Mouse (Mus musculus): ENCODE results near the gene Ptcd2. TPM values are rescaled to one million over a fixed set of nuclear protein-coding genes. Genes with fewer than 3 reads are reported as not detected.
"Not testable (repeated sequence)": the region's sequence is repeated elsewhere in the genome, so short reads cannot be mapped to it uniquely, and the experiment has no call there.

Gene Ptcd2
- total RNA-seq, 2 experiments from 2014 or later = 24.7 to 25.2 TPM

DNA sequence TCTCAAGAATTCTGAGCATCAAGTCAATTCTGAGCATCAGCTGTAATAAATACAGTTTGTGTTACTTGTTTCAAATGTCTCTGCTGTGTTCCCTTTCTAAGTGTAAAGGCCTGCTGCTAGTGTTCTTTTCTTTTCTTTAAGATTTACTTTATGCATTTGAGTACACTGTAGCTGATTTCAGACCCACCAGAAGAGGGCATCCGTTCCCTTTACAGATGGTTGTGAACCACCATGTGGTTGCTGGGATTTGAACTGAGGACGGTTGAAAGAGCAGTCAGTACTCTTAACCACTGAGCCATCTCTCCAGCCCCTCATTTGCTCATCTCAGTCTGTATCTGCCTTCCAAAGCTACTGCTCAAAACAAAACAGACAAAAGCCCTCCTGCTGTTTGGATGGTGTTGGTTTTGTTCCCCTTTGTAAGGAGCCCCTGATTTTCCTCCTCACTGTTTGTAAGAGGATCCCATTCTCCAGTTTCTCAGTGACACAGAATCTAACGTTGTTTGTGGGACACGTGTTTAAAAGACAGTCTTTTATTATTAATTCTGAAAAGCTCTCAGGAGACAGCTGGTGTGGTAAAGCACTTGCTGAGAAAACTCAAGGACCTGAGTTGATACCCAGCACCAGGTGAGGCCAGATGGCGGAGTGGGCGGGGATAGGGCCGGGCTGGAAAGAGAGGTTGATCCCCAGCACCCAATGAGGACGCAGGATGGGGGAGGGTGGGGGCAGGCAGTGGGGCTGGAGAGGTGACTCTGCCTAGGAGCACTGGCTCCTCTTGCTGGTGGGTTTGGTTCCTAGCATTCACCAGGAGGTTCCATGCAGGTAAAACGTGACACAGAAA, 12.1 kb upstream of the Ptcd2 start:
- no peak for DNase-seq (ENCODE audit: low spot score)

DNA sequence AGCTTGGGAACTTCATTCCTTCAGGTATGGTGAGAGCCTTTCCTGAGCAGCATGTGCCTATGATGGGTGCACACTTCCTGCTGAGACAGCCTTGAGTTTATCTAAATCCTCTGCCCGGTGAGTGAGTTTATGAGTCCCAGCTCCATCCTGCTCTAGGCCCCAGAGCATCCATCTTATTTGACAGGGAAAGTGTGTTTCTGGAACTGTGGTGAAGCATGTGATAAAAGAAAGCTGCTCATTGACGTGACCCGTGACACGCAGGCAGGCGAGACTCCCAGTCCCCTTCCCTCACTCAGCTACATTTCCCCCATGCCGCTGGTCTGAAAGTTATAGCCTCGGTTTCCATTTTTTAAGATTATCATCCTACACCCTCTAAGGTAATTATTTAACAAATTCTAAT, 11.4 kb upstream of the Ptcd2 start:
- no peak for DNase-seq (ENCODE audit: low spot score)

DNA sequence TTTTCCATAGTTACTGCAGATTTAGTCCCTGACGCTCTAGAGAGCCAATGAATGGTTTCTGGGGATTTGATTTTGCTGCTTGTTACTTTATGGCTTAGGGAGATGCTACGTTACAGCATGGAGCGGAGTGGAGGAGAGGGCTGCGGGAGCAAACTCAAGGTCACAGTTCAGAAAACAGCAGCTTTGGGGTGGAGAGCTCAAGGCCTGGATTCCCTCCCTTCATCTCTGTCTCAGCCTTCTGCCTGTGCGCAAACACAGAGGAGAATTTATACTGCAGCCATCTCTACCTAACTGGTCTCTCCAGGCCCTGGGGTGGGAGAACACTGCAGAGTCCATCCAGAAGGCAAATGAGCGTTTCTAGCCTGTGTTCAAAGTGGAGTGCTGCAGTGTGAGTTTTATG, 10.6 kb upstream of the Ptcd2 start:
- DNase-seq (ENCODE audit: low spot score) = no peak

DNA sequence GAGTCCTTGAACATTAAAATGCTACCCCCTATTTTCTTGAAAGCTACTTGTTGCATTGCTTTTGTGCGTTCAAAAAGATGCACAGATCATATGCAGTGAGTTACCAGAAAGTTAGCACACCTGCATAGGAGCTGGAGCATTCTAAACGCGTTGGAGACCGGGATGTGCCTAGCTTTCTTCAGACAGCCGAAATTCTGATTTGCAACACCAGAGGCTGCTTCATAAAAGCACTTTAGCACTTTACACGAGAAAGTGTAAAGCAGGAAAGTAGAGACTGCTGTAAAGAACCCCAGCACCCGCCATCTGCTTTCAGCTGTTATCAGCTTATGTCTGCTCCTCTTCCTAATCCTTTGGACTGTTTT, 9.0 kb upstream of the Ptcd2 start:
- no peak for DNase-seq (ENCODE audit: low spot score)

DNA sequence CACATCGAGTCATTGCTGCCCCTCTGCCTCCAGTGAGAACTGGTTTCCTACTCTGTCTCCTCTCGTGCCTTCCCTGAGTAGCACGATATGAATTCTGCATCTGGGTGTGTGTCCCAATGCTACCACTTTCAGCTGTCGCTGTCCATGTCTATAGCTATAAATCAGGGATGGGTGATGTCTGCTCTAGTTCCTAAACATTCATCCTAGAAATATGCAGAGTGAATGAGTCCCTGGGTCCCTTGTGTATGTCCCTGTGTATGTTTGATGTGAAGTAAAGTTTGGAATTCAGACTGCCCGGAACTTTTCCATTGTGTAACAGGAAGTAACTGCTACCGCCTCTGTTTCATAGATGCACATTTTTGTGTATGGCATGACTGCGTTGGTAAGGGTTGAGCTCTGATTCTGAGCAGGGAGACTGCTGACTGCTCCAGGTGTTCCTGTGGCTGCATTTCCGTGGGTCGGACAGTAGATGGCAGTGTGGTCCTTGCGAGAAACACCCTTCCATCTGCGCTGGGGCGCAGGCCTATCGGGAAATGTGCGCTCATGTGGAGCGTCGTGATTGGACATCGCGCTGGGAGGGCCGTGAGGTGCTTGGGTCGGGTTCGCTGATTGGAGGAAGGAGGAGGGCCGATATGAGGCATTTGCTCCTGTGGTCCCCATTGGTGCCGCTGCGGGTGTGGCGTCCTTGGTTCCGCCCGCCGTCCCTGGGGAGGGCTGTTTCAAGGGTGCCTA, 8.4 kb upstream of the Ptcd2 start:
- DNase-seq (ENCODE audit: low spot score) = peak; percentile 96

DNA sequence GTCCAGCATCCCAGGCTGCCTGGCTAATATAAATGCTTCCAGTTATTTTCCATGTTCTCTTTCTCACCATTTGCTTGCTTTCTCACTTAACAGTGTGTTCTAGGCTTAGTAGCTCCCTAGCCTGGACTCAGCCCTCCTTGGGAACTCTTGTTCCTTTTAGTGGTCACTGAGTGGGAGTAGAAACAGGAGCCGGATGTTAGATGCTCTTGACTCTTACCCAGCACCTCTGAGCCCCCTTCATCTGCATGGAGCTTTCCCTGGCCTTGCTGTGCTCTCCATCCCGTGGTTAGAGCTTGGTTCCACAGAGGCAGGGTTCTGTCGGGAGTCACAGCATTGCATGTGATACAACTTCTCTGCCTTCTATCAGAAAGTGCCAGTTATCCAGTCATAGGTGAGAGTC, 7.1 kb upstream of the Ptcd2 start:
- no peak for DNase-seq (ENCODE audit: low spot score)

DNA sequence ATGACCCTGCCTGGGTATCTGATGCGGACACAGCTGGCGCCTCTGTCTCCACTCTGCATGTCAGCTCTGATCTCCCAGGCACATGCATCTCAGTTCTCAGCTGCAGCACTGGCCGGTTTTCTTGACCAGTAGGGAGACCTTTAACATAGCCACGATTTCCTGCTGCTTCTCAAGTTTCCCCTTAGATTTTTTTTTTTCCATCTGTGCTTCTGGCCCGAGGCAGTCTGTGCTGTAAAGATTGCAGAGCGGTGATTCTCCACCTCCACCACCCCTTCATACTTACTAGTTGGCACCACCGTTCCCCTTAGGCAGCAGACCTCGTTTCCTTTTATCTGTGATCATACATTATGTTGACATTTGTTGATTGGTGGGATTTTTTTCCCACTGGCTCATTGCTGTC, 6.7 kb upstream of the Ptcd2 start:
- DNase-seq (ENCODE audit: low spot score) = no peak

DNA sequence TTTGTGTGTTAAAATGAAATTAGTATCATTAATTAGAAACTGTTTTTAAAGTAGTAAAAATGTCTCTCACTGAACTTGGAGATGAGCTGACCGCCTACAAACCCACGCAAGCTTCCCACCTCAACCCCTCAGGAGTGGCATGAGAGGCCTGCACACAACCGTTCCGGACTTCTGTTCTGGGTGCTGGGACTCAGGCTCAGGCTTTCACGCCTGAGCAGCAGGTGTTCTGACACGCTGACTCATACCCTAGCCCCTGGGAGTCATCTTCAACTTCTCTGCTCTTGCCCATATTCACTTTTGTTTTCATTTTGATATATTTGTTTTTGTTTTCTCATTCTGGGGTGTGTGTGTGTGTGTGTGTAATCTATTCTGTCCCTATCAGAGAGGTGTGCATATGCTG, 5.5 kb upstream of the Ptcd2 start:
- DNase-seq (ENCODE audit: low spot score) = no peak

DNA sequence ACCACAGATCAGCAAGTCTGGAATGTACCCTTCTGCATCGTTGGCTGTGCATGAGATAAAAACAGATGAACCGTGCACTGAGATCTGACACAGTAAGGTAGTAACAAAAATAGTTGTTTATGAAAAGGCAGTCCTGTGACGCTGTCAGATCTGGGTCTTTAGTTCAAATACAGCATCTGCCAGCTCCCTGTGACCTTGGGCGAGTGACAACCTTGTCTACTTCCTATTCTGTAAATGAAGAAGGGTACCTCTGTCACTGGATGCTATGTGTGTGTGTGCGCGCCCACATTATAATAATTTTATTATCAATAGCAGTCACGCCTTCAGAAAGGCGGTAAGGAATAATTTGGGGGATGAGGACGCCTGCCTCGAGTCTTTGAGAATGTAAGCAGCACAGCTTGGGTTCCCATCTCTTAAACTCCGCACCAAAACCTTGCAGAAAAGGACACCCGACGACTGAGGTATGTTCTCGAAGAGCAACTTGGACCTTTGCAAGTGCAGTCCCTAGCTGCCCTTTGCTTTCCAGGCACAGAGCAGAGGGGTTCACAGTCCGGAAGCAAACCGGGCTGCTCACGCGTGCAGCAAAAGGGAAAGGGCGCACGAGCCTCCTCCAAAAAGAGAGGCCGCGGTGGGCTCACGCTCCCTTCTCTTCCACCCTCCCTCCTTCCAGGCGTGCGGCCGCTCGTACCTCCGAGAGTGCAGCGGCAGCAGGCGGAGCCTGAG, 468 bp downstream of the Ptcd2 start:
- DNase-seq (ENCODE audit: low spot score) = no peak

DNA sequence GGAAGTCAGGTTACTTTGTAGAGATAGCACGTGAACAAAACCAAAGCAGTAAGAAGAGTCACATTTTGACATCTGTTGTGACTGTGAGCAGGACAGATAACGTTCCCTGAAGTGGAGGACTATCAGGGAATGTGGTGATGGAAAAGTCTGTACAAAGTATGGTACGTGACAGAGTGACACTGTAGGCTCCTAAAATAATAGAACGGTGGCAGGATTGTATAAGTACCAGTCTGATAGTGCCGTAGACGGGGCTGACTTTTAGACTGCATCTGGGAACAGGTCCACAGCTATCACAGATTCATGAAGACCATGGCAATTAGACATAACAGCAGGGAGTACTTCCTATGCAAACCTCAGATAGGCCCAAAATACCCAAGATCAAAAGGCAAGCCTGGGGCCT, 3.0 kb downstream of the Ptcd2 start:
- DNase-seq (ENCODE audit: low spot score) = no peak

DNA sequence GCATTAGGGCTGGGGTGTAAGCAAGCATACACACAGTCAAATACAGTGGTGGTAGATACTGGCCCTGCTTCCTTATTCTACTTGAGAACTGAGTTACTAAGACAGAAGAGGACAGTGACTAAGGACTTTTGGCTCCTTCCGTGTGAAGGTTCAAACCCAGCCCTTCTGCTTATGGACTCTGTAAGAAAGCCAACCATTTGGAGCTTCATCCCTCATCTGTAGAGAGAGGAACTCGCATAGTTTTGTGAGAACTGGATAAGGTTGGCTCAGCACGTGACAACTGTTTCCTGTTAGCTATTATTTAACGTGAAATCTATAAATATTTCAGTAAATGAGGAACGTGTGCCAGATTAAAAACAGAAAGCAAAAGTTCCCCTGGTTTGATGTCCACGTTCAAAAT, 7.0 kb downstream of the Ptcd2 start:
- no peak for DNase-seq (ENCODE audit: low spot score)

DNA sequence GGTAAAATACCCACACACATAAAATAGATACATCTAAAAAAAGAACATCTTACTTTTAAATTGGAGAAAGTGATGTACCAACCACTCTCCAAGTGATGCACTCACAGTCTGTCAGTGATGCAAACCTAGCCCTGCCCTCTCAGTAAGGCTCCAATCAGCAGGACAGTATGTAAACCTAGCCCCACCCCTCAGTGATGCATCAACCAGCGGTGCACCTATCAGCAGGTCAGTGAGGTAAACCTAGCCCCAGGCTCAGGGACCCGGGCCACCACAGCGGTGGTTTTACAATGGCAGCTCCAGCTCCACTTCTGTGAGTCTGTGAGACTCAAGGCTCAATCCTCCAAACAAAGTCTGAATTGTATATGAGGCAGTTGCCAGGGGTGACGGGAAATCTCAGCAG, 13.2 kb downstream of the Ptcd2 start:
- no peak for DNase-seq (ENCODE audit: low spot score)

DNA sequence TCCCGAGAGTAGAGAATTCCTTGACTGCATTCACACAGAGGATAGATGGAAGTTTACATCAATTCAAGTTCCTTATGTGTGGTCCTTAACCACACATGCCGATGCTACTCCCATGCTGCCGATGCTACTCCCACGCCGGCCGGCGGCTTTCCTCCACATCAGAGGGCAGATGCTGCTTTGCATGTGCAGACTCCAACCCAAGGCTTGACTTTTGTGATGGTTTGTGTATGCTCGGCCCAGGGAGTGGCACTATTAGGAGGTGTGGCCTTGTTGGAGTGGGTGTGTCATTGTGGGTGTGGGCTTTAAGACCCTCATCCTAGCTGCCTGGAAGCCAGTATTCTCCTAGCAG, 20.2 kb downstream of the Ptcd2 start:
- not testable (repeated sequence) for DNase-seq (ENCODE audit: low spot score)

DNA sequence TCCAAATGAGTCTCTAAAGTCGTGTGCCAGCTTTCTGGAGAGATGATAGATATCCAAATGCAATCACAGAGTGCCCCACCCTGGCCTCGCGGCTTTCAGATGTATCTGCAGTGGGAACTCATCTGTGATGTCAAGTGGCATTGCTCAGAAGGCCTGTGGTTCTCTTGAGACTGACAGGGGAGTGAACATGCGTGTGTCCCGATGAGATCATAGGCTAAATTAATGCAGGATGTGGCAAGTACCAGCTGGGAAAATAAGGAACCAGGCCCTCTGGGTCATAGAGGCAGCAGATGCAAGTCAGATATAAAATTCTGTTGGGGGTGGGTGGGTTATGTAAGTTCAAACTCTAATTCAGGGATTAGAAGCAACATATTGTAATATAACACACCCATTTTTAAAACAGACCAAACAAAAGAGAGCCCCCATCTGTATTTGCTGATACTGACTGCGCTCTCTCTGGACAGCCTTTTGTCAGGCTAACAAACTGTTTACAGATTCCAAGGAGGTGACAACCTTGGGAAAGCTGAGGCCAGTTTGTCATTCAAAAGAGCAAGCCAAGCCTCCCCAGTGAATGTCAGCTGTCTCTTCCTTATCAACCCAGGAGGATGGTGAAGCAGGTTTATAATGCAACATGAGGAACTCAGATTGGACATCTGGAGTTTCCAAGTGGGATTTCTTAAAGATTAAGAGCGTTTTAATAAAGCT, 20.7 kb downstream of the Ptcd2 start:
- DNase-seq (ENCODE audit: low spot score) = peak; percentile 61

DNA sequence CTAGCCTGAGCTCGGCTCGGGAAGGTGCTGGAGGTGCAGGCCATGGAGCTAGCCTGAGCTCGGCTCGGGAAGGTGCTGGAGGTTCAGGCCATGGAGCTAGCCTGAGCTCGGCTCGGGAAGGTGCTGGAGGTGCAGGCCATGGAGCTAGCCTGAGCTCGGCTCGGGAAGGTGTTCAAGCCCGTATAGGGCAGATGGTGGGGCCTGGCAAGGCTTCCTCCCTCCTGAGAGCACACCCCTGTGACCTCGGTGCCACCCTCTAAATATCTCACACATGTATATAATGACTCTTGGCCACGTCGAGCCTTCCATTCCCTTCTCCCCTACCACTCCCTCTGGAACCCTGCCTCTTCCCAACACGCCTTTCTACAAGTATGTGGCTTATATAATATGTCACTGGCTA, 21.6 kb downstream of the Ptcd2 start:
- not testable (repeated sequence) for DNase-seq (ENCODE audit: low spot score)

DNA sequence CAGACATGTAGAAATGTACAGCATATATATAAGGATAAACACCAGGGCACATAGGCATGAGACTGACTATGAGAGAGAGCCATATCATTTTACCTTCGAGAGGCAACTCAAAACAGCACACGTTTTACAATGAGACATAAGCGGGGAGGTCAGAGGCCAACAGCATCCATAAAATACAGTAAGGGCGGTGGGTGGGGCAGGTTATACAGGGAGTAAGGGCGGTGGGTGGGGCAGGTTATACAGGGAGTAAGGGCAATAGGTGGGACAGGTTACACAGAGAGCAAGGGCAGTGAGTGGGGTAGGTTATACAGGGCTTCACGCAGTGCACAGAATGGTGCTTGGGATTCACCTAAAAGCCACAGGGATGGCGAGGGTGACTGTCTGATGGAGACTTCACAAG, 24.1 kb downstream of the Ptcd2 start:
- DNase-seq (ENCODE audit: low spot score) = no peak

DNA sequence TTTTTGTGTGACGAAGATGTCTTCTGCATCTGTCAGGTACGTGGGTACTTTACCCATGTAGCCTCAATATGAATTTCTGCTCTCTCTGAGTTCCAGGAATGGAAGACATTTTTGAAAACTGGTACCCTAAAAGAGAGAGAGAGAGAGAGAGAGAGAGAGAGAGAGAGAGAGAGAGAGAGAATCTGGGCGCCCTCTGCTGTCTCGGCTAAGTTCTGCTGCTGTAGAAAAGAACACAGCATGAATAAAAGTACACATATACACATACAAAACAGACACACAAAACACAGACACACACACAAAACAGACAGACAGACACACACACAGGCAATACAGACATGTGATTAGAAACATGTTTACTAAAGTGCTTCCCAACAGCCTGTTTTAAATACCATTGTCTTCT, 27.4 kb downstream of the Ptcd2 start:
- peak; percentile 61 for DNase-seq (ENCODE audit: low spot score)

DNA sequence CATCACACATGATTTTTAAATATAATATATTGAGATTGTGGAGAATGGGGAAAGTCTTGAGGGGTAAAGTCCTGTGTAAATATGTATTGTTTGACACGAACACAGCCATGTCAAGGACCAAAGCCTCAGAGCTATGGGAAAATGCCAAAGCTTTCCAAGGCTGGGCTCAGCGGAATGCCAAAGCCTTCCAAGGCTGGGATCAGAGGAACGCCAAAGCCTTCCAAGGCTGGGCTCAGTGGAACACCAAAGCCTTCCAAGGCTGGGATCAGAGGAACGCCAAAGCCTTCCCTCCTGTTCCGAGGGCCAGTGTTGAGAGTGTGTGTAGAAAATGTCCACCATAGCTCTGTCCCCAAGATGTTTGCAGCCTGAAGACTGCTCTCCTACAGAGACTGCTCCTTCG, 28.1 kb downstream of the Ptcd2 start:
- no peak for DNase-seq (ENCODE audit: low spot score)

DNA sequence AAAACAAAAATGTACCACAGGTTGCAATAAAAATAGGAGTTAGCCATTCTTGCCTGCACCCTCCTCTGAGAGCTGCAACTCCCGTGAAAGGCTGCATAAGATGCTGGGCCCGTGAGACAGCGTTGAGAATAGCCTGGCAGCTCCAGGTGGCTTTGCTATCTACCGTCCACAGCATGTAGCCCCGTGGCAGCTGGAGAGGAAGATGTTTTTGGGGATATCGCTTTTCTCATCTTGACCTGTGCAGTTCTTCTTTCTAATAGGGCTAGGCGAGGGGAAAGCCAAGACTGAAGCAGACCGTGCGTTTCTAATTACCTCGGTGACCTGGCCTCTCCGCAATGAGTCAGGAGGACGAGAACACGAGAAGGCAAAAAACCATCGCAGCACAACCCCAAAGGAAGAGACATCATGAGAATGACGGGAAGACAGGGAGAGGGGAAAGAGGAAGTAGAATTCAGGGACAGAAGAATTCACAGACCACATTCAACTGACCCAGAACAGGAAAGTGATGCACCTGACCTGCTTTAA, 29.8 kb downstream of the Ptcd2 start:
- peak; percentile 22 for DNase-seq (ENCODE audit: low spot score)

DNA sequence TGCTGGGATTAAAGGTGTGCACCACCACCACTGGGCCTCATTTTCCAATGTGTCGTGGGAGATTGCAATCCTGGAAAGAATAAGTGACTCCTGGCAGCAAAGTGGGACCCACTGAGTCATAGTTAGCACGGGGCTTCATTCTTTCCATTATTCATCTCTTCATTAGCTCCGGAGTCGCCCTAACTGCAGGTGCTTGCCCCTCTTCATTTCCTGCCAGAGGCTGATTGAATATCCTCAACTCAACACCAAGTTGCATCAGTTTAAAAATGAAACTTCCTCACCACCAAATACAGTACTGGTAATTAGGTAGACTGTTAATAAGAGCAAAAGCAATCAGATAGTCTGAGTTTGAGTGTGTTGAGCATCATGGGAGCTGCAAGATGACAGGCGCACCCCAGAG, 30.4 kb downstream of the Ptcd2 start:
- no peak for DNase-seq (ENCODE audit: low spot score)

DNA sequence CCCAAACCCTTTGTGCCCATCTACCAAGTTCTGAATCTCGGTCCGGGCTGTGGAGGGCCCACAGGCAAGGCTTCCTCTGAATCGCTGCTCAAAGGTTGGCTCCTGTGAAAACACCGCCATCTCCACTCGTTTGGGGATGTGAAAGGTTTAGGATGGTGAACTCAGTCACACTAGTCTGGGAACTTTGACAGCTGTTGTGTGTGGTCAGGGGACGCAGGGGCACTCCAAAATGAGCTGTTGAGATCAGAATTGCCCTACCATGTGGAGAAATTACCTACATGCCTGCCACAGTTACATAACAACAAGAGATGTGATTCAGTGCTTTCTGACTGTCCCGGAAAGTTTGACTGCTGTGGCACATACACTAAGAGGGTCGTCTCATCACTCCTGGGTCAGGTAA, 36.1 kb downstream of the Ptcd2 start:
- no peak for DNase-seq (ENCODE audit: low spot score)

DNA sequence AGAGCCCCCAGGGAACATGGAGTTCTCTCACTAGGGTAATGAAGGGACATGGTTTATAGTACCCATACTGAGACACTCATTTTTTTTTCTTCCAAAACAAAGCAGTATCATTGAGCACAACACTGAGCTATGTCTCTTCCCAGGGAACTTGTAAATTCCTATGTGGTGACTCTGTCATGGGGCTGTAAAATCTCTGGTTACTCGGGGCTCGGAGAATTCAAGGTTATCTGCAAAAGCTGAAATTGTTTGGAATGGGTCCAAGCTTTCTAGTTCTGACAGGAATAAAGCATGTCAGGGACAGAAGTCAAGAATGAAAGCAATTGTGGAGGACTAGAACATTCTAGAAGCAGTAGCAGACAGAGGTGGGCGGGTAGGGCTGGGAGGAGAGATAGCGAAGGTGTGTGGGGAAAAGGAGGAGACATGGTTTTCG, 36.6 kb downstream of the Ptcd2 start:
- DNase-seq (ENCODE audit: low spot score) = peak; percentile 24
